Mouse (Mus musculus) kidney, embryonic 14.5 days (tissue): ENCODE results near the gene Gnmt. TPM values are rescaled to one million over a fixed set of nuclear protein-coding genes. Genes with fewer than 3 reads are reported as not detected.
"Not testable (repeated sequence)": the region's sequence is repeated elsewhere in the genome, so short reads cannot be mapped to it uniquely, and the experiment has no call there.

Source experiments
- ATAC-seq: fragments of 200-750 bp; cut with Nextera tagmentation; 2 replicates; pipeline ENCODE4 v1.8.0; 2017; ENCODE audit warnings: moderate number of reproducible peaks, mild to moderate bottlenecking, moderate TSS enrichment, moderate library complexity; ENCODE audit not compliant: low FRiP score, low TSS enrichment
- H3K27ac ChIP-seq: fragments of 300-500 bp; sonication (generic); 2 replicates; pipeline ENCODE4 v1.5.1; 2014; ENCODE audit warnings: low read depth, mild to moderate bottlenecking, low read length, moderate library complexity, mixed read lengths
- H3K27me3 ChIP-seq: fragments of 300-500 bp; sonication (generic); 2 replicates; pipeline ENCODE4 v1.6.1; 2014; ENCODE audit warnings: mild to moderate bottlenecking, low read length; ENCODE audit not compliant: control insufficient read depth, insufficient read depth
- H3K36me3 ChIP-seq: fragments of 300-500 bp; sonication (generic); 2 replicates; pipeline ENCODE4 v1.6.1; 2014; ENCODE audit warnings: low read length, mixed read lengths; ENCODE audit not compliant: control insufficient read depth, insufficient read depth
- H3K4me1 ChIP-seq: fragments of 300-500 bp; sonication (generic); 2 replicates; pipeline ENCODE4 v1.6.1; 2014; ENCODE audit warnings: low read length, mixed read lengths; ENCODE audit not compliant: control insufficient read depth, insufficient read depth
- H3K4me2 ChIP-seq: fragments of 300-500 bp; sonication (generic); replicated peaks from 2 replicates; pipeline ENCODE4 v1.6.1; 2014; ENCODE audit warnings: low read depth, mild to moderate bottlenecking, low read length
- H3K4me3 ChIP-seq: fragments of 300-500 bp; sonication (generic); 2 replicates; pipeline ENCODE4 v1.5.1; 2014; ENCODE audit warnings: mild to moderate bottlenecking, low read length
- H3K9ac ChIP-seq: fragments of 300-500 bp; sonication (generic); 2 replicates; pipeline ENCODE4 v1.6.1; 2014; ENCODE audit warnings: low read depth, mild to moderate bottlenecking, low read length, moderate library complexity
- H3K9me3 ChIP-seq: fragments of 300-500 bp; sonication (generic); 2 replicates; pipeline ENCODE4 v1.6.1; 2016; ENCODE audit warnings: low read length; ENCODE audit not compliant: control insufficient read depth
- WGBS: fragments of 180-500 bp; shearing (Covaris S2); extraction: QIAGEN DNeasy Blood & Tissue Kit; methylation state at CpG from one replicate; pipeline ENCODE4 v1.1.7; 2014; 5-methylcytosine and 5-hydroxymethylcytosine counted together
- polyA plus RNA-seq: library from polyadenylated mRNA; unstranded; fragments of >200 nt; fragmentation: Nextera tagmentation; extraction: Ambion mirVana; gene quantifications from 2 replicates; pipeline ENCODE4 v1.2.1, GENCODE M21; 2014

Gnmt gene
- polyA plus RNA-seq, 1 experiment from 2014 or later: 0.43 TPM

- H3K9me3 ChIP-seq: no peaks in the 10 kb centered on the region
- H3K4me3 ChIP-seq: no peak overlapping the region
- no peak for ATAC-seq
- H3K27me3 ChIP-seq: no peaks in the 10 kb centered on the region
- peaks cover 21% of the 10 kb centered on the region for H3K36me3 ChIP-seq
- H3K4me2 ChIP-seq: no peak overlapping the region
- no peak overlapping the region for H3K27ac ChIP-seq
- WGBS: 91% methylated on average over 4 of the region's 4 CpGs
- no peak overlapping the region for H3K9ac ChIP-seq
- peaks cover 7% of the 10 kb centered on the region; the same call in 1 of the 2 replicates for H3K4me1 ChIP-seq
Observed at GRCm38 (mm10) chr17:46771025-46771424, 42.1 kb upstream of the Gnmt start.

GRCm38 (mm10) chr17:46770546-46770945, 41.6 kb upstream of the Gnmt start:
- Histone ChIP-seq H3K27ac (no peak overlapping the region), H3K4me2 (no peak overlapping the region), H3K27me3 (no peaks in the 10 kb centered on the region), H3K4me3 (no peak overlapping the region), H3K4me1 (peaks cover 7% of the 10 kb centered on the region; the same call in 1 of the 2 replicates), H3K9me3 (no peaks in the 10 kb centered on the region), H3K36me3 (peaks cover 16% of the 10 kb centered on the region), H3K9ac (no peak overlapping the region)
- WGBS: 92% methylated on average over 11 of the region's 11 CpGs
- ATAC-seq: no peak

- Histone ChIP-seq H3K9ac (no peak overlapping the region), H3K4me1 (peaks cover 4% of the 10 kb centered on the region; the same call in 1 of the 2 replicates), H3K27me3 (no peaks in the 10 kb centered on the region), H3K4me3 (no peak overlapping the region), H3K27ac (no peak overlapping the region), H3K36me3 (no peaks in the 10 kb centered on the region), H3K4me2 (no peak overlapping the region), H3K9me3 (no peaks in the 10 kb centered on the region)
- no peak for ATAC-seq
- WGBS: 41% methylated on average over 8 of the region's 8 CpGs
Observed at GRCm38 (mm10) chr17:46767868-46768267, 38.9 kb upstream of the Gnmt start.

GRCm38 (mm10) chr17:46764916-46765315, 35.9 kb upstream of the Gnmt start:
- H3K9me3 ChIP-seq, H3K36me3 ChIP-seq, H3K4me2 ChIP-seq, H3K27ac ChIP-seq, H3K9ac ChIP-seq, ATAC-seq, H3K27me3 ChIP-seq, H3K4me1 ChIP-seq, H3K4me3 ChIP-seq: not testable (repeated sequence)
- 73% methylated on average over 8 of the region's 9 CpGs for WGBS

GRCm38 (mm10) chr17:46763544-46763943, 34.6 kb upstream of the Gnmt start, which contains the start of gene Ptcra:
Ptcra (minus strand) TSS chr17:46763712.
- WGBS: 52% methylated on average over 2 of the region's 2 CpGs
- Histone ChIP-seq H3K9me3 (no peaks in the 10 kb centered on the region), H3K9ac (no peak within 1 kb of the TSS), H3K27ac (no peak within 1 kb of the TSS), H3K4me1 (no peaks in the 10 kb centered on the region), H3K27me3 (no peaks in the 10 kb centered on the region), H3K4me3 (no peak within 1 kb of the TSS), H3K4me2 (no peak within 1 kb of the TSS), H3K36me3 (no peaks in the 10 kb centered on the region)
- no peak for ATAC-seq

GRCm38 (mm10) chr17:46758753-46759152, 29.8 kb upstream of the Gnmt start:
- no peak overlapping the region for H3K4me3 ChIP-seq
- H3K4me1 ChIP-seq: no peaks in the 10 kb centered on the region
- H3K9me3 ChIP-seq: no peaks in the 10 kb centered on the region
- no peak for ATAC-seq
- no peaks in the 10 kb centered on the region for H3K36me3 ChIP-seq
- no peaks in the 10 kb centered on the region for H3K27me3 ChIP-seq
- H3K27ac ChIP-seq: no peak overlapping the region
- H3K4me2 ChIP-seq: no peak overlapping the region
- 89% methylated on average over 12 of the region's 12 CpGs for WGBS
- H3K9ac ChIP-seq: no peak overlapping the region

- H3K4me2 ChIP-seq: peak within 1 kb of the TSS; percentile 51
- no peaks in the 10 kb centered on the region for H3K9me3 ChIP-seq
- ATAC-seq: peak; percentile 99
- H3K27me3 ChIP-seq: no peaks in the 10 kb centered on the region
- peaks cover 7% of the 10 kb centered on the region; the same call in 1 of the 2 replicates for H3K4me1 ChIP-seq
- under 1% methylated on average over 56 of the region's 58 CpGs for WGBS
- H3K9ac ChIP-seq: peak within 1 kb of the TSS; percentile 72
- peaks cover 4% of the 10 kb centered on the region; the same call in 1 of the 2 replicates for H3K36me3 ChIP-seq
- H3K4me3 ChIP-seq: peak within 1 kb of the TSS; percentile 72
- peak within 1 kb of the TSS; percentile 87 for H3K27ac ChIP-seq
Observed at GRCm38 (mm10) chr17:46751794-46752556, 23.0 kb upstream of the Gnmt start, which contains the start of gene Cnpy3. Cnpy3 (minus strand) TSS chr17:46752214.

- 19% methylated on average over 16 of the region's 16 CpGs for WGBS
Observed at GRCm38 (mm10) chr17:46751056-46751793, 22.3 kb upstream of the Gnmt start.

More at GRCm38 (mm10) chr17:46751056-46751793, 22.3 kb upstream of the Gnmt start:
- peaks cover 7% of the 10 kb centered on the region; the same call in 1 of the 2 replicates for H3K4me1 ChIP-seq
- H3K27ac ChIP-seq: peak overlapping the region; percentile 87
- no peak for ATAC-seq
- peaks cover 7% of the 10 kb centered on the region; the same call in 1 of the 2 replicates for H3K36me3 ChIP-seq
- H3K4me2 ChIP-seq: peak overlapping the region; percentile 51
- peak overlapping the region; percentile 72 for H3K4me3 ChIP-seq
- peak overlapping the region; percentile 72 for H3K9ac ChIP-seq
- no peaks in the 10 kb centered on the region for H3K27me3 ChIP-seq
- H3K9me3 ChIP-seq: no peaks in the 10 kb centered on the region
